In the genomic region with DNA sequence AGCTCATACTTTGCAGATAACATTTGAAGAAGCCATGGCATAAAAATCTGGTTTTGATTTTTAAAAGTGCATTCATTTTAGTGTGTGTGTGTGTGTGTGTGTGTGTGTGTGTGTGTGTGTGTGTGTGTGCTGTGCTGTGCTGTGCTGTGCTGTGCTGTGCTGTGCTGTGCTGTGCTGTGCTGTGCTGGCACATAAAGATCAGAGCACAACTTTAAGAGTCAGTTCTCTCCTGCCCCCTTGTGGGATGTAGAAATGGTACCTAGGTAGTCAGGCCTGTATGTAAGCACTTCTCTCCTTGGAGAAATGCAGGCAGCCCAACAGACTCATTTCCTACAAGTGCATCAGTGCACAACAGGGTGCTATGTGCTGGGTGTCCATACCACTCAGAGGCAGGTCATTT, we compare ENCODE assay signal across 8 mouse cellular contexts.
A peak's percentile ranks its signal among the peaks of the same experiment; 100 is the strongest.
DNase-seq lines count a peak whose midpoint lies in the region; ATAC-seq and TF ChIP-seq lines count a peak whose summit lies in the region.

No protein-coding gene starts in this region.

- no peak overlapping the region for H3K4me2 ChIP-seq in hindbrain, embryonic 12.5 days (replicated peaks)
- H3K4me2 ChIP-seq in midbrain, embryonic 15.5 days, result no peak overlapping the region

- H3K9me3 ChIP-seq in E14TG2a.4 (ENCODE audit: low read length), result peaks cover 3% of the 10 kb centered on the region; the same call in 1 of the 2 replicates
- H3K9me3 ChIP-seq in hindbrain, embryonic 12.5 days (replicated peaks), result no peaks in the 10 kb centered on the region
- no peaks in the 10 kb centered on the region for H3K9me3 ChIP-seq in midbrain, embryonic 15.5 days

- DNase-seq in ZHBTc4 (ENCODE audit: low read depth, low spot score), result peak; percentile 25
- DNase-seq in embryo, embryonic 11 days, result peak; percentile 72
- DNase-seq in layer of hippocampus, postnatal 10 days (ENCODE audit: low spot score in 2 of 2), result peak; percentile 25 to 56

- no peak overlapping the region for H3K4me3 ChIP-seq in E14TG2a.4 (replicated peaks; ENCODE audit: low read length)
- H3K4me3 ChIP-seq in hindbrain, embryonic 12.5 days, result no peak overlapping the region
- H3K4me3 ChIP-seq in midbrain, embryonic 15.5 days, result no peak overlapping the region

- peak; percentile 78 for ATAC-seq in hindbrain, embryonic 12.5 days (ENCODE audit: low FRiP score)
- ATAC-seq in midbrain, embryonic 15.5 days (replicated peaks), result peak; percentile 89
- ATAC-seq in CD4-positive, CD25-positive, alpha-beta regulatory T cell, adult 4 months, result no peak
- ATAC-seq in erythroblast, adult 5-6 weeks (replicated peaks; ENCODE audit: low FRiP score, poor library complexity, severe bottlenecking), result no peak

- H3K9ac ChIP-seq in hindbrain, embryonic 12.5 days, result no peak overlapping the region
- H3K9ac ChIP-seq in midbrain, embryonic 15.5 days, result no peak overlapping the region

- H3K36me3 ChIP-seq in E14TG2a.4 (ENCODE audit: insufficient read depth, low read length), result no peaks in the 10 kb centered on the region
- H3K36me3 ChIP-seq in hindbrain, embryonic 12.5 days, result no peaks in the 10 kb centered on the region
- H3K36me3 ChIP-seq in midbrain, embryonic 15.5 days (replicated peaks), result no peaks in the 10 kb centered on the region

- H3K27ac ChIP-seq in hindbrain, embryonic 12.5 days, result no peak overlapping the region
- H3K27ac ChIP-seq in midbrain, embryonic 15.5 days, result no peak overlapping the region

- H3K4me1 ChIP-seq in E14TG2a.4 (replicated peaks; ENCODE audit: low read depth, low read length), result peaks cover 5% of the 10 kb centered on the region; the same call in 1 of the 2 replicates
- H3K4me1 ChIP-seq in hindbrain, embryonic 12.5 days, result no peaks in the 10 kb centered on the region
- no peaks in the 10 kb centered on the region for H3K4me1 ChIP-seq in midbrain, embryonic 15.5 days

- TF ChIP-seq CTCF in E14TG2a.4 (conservative IDR thresholded peaks at IDR 0.05; ENCODE audit: low read length), result 0 out of 2 replicates have a peak, but pooled peaks have one; percentile 11

- H3K27me3 ChIP-seq in E14TG2a.4 (ENCODE audit: insufficient read depth, low read length), result no peaks in the 10 kb centered on the region
- H3K27me3 ChIP-seq in hindbrain, embryonic 12.5 days, result no peaks in the 10 kb centered on the region
- H3K27me3 ChIP-seq in midbrain, embryonic 15.5 days (replicated peaks), result no peaks in the 10 kb centered on the region

Comparison
In these comparisons a context has a peak if more than half of its experiments do, and no peak if none do; other contexts are left out.
1. ATAC-seq: peak in hindbrain, embryonic 12.5 days (single experiment) and midbrain, embryonic 15.5 days (single experiment); none in CD4-positive, CD25-positive, alpha-beta regulatory T cell, adult 4 months (single experiment) and erythroblast, adult 5-6 weeks (single experiment).
2. Peak in every context shown above with its lines, with median percentiles within 50 percentile points of each other: DNase-seq.